Mouse (Mus musculus) CH12.LX (cell line): ENCODE results near the gene Wnt5b. TPM values are rescaled to one million over a fixed set of nuclear protein-coding genes. Genes with fewer than 3 reads are reported as not detected.

Source experiments
- DNase-seq: peaks from one replicate; pipeline ENCODE4 v3.0.0-alpha.2; 2013; ENCODE audit errors: extremely low read depth
- H3K27ac ChIP-seq: 2 replicates; pipeline ENCODE4 v1.5.1; 2012; ENCODE audit warnings: low read depth, mild to moderate bottlenecking, control low read depth, moderate library complexity; ENCODE audit not compliant: insufficient read depth
- H3K27me3 ChIP-seq: replicated peaks from 2 replicates; pipeline ENCODE3; 2012; ENCODE audit warnings: inconsistent platforms
- H3K36me3 ChIP-seq, 2 experiments: replicated peaks in 1 of 2; 2 replicates each; pipeline versions ENCODE3 to v1.6.1; 2012; ENCODE audit warnings: inconsistent platforms in 1 of 2, low read length in 1 of 2, mild to moderate bottlenecking in 1 of 2, mixed read lengths in 1 of 2, moderate library complexity in 1 of 2; ENCODE audit not compliant: control insufficient read depth in 1 of 2, insufficient read depth in 1 of 2
- H3K4me1 ChIP-seq, 2 experiments: 2 replicates each; pipeline ENCODE4 v1.6.1; 2012; ENCODE audit warnings: inconsistent platforms in 1 of 2, moderate library complexity in 1 of 2; ENCODE audit not compliant: insufficient read depth in 2 of 2, control insufficient read depth in 1 of 2
- H3K4me2 ChIP-seq: 2 replicates; pipeline ENCODE4 v1.6.1; 2012; ENCODE audit warnings: low read depth, mild to moderate bottlenecking, control low read depth; ENCODE audit not compliant: poor library complexity, insufficient read depth, severe bottlenecking
- H3K4me3 ChIP-seq, 3 experiments: fragments of 150-350 bp in 1 of 3; sonication (generic) in 1 of 3; replicated peaks in 1 of 3; 2 replicates each; pipeline versions ENCODE3 to v1.5.1; 2011 to 2012; ENCODE audit warnings: low read depth in 2 of 3, low read length in 2 of 3, mild to moderate bottlenecking in 2 of 3, moderate library complexity in 2 of 3, control low read depth in 1 of 3, improper control_type of control experiment in 1 of 3, inconsistent platforms in 1 of 3, mixed read lengths in 1 of 3; ENCODE audit not compliant: poor library complexity in 1 of 3
- H3K79me2 ChIP-seq: replicated peaks from 2 replicates; pipeline ENCODE4 v1.6.1; 2012; ENCODE audit warnings: mild to moderate bottlenecking, moderate library complexity; ENCODE audit not compliant: control insufficient read depth, poor library complexity, insufficient read depth, severe bottlenecking; ENCODE audit errors: extremely low read depth
- H3K9ac ChIP-seq: 2 replicates; pipeline ENCODE4 v1.6.1; 2012; ENCODE audit warnings: low read depth, mild to moderate bottlenecking, control low read depth, moderate library complexity; ENCODE audit not compliant: insufficient read depth
- H3K9me3 ChIP-seq: replicated peaks from 2 replicates; pipeline ENCODE3; 2012; ENCODE audit warnings: low read length, inconsistent platforms, mixed read lengths
- BHLHE40 ChIP-seq: IDR thresholded peaks from 2 replicates; pipeline ENCODE4 v1.6.1; 2011; ENCODE audit warnings: mild to moderate bottlenecking, low read depth, low read length, improper control_type of control experiment
- CHD1 ChIP-seq: IDR thresholded peaks from 2 replicates; pipeline ENCODE4 v1.6.1; 2012; ENCODE audit warnings: low read depth, low read length, improper control_type of control experiment, inconsistent platforms
- CHD2 ChIP-seq: IDR thresholded peaks from 2 replicates; pipeline ENCODE4 v1.6.1; 2011; ENCODE audit warnings: low read length, improper control_type of control experiment
- ELF1 ChIP-seq: IDR thresholded peaks from 2 replicates; pipeline ENCODE4 v1.6.1; 2014; ENCODE audit warnings: low read depth, mild to moderate bottlenecking, inconsistent platforms, low read length, improper control_type of control experiment
- HCFC1 ChIP-seq: IDR thresholded peaks from 2 replicates; pipeline ENCODE4 v1.6.1; 2012; ENCODE audit warnings: low read depth, mild to moderate bottlenecking, inconsistent platforms, low read length, improper control_type of control experiment
- JUND ChIP-seq: conservative IDR thresholded peaks from 2 replicates; pipeline ENCODE4 v1.6.1; 2011; ENCODE audit warnings: low read depth, low read length, improper control_type of control experiment
- MAX ChIP-seq: IDR thresholded peaks from 2 replicates; pipeline ENCODE4 v1.6.1; 2011; ENCODE audit warnings: low read length, improper control_type of control experiment
- MAZ ChIP-seq: IDR thresholded peaks from 2 replicates; pipeline ENCODE4 v1.6.1; 2012; ENCODE audit warnings: low read depth, mild to moderate bottlenecking, inconsistent platforms, low read length, improper control_type of control experiment, moderate library complexity
- MEF2A ChIP-seq: IDR thresholded peaks from 2 replicates; pipeline ENCODE4 v1.6.1; 2014; ENCODE audit warnings: low read depth, mild to moderate bottlenecking, inconsistent platforms, low read length, improper control_type of control experiment, borderline replicate concordance
- MXI1 ChIP-seq: IDR thresholded peaks from 2 replicates; pipeline ENCODE4 v1.6.1; 2011; ENCODE audit warnings: mild to moderate bottlenecking, low read depth, low read length, improper control_type of control experiment
- NELFE ChIP-seq: IDR thresholded peaks from 2 replicates; pipeline ENCODE4 v1.6.1; 2011; ENCODE audit warnings: low read depth, low read length, improper control_type of control experiment
- NRF1 ChIP-seq: IDR thresholded peaks from 2 replicates; pipeline ENCODE4 v1.6.1; 2014; ENCODE audit warnings: low read depth, mild to moderate bottlenecking, inconsistent platforms, low read length, improper control_type of control experiment, moderate library complexity
- PAX5 ChIP-seq: IDR thresholded peaks from 2 replicates; pipeline ENCODE4 v1.6.1; 2012; ENCODE audit warnings: low read length, inconsistent platforms, mixed read lengths
- POLR2A ChIP-seq: IDR thresholded peaks from 2 replicates; pipeline ENCODE4 v1.6.1; 2011; ENCODE audit warnings: low read depth, mild to moderate bottlenecking, improper control_type of control experiment, low read length
- POLR2AphosphoS2 ChIP-seq: IDR thresholded peaks from 2 replicates; pipeline ENCODE4 v1.6.1; 2011; ENCODE audit warnings: low read depth, low read length, improper control_type of control experiment
- RCOR1 ChIP-seq: conservative IDR thresholded peaks from 2 replicates; pipeline ENCODE4 v1.6.1; 2012; ENCODE audit warnings: low read depth, mild to moderate bottlenecking, inconsistent platforms, low read length, improper control_type of control experiment
- SIN3A ChIP-seq: IDR thresholded peaks from 2 replicates; pipeline ENCODE4 v1.6.1; 2012; ENCODE audit warnings: low read length, improper control_type of control experiment, inconsistent platforms
- SMC3 ChIP-seq: IDR thresholded peaks from 2 replicates; pipeline ENCODE4 v1.6.1; 2011; ENCODE audit warnings: low read depth, low read length, improper control_type of control experiment
- TCF12 ChIP-seq: IDR thresholded peaks from 2 replicates; pipeline ENCODE4 v1.6.1; 2014; ENCODE audit warnings: low read depth, mild to moderate bottlenecking, inconsistent platforms, low read length, improper control_type of control experiment
- UBTF ChIP-seq: IDR thresholded peaks from 2 replicates; pipeline ENCODE4 v1.6.1; 2012; ENCODE audit warnings: low read depth, mild to moderate bottlenecking, inconsistent platforms, low read length, improper control_type of control experiment, moderate library complexity
- USF1 ChIP-seq: IDR thresholded peaks from 2 replicates; pipeline ENCODE4 v1.6.1; 2014; ENCODE audit warnings: low read depth, mild to moderate bottlenecking, inconsistent platforms, low read length, improper control_type of control experiment
- ZC3H11A ChIP-seq: IDR thresholded peaks from 2 replicates; pipeline ENCODE4 v1.6.1; 2012; ENCODE audit warnings: low read depth, mild to moderate bottlenecking, inconsistent platforms, low read length, improper control_type of control experiment
- ZKSCAN1 ChIP-seq: IDR thresholded peaks from 2 replicates; pipeline ENCODE4 v1.6.1; 2012; ENCODE audit warnings: low read depth, inconsistent platforms, low read length, improper control_type of control experiment, borderline replicate concordance
- ZMIZ1 ChIP-seq: IDR thresholded peaks from 2 replicates; pipeline ENCODE4 v1.6.1; 2012; ENCODE audit warnings: low read depth, mild to moderate bottlenecking, inconsistent platforms, low read length, improper control_type of control experiment
- ZNF384 ChIP-seq: IDR thresholded peaks from 2 replicates; pipeline ENCODE4 v1.6.1; 2012; ENCODE audit warnings: low read depth, low read length, improper control_type of control experiment, inconsistent platforms
- dilution Hi-C: fragments of 300-500 bp; cut with MboI; formaldehyde crosslinking; loops from 2 replicates; pipeline ENCODE4 v1.14.3; 2020; ENCODE audit warnings: low sequenced_read_pairs; ENCODE audit not compliant: extremely low pct_unique_long_range_greater_than_20kb, extremely low pct_ligation_motif_present
- in situ Hi-C: fragments of 300-500 bp; cut with MboI; formaldehyde crosslinking; loops from 3 replicates; pipeline ENCODE4 v1.14.3; 2019; ENCODE audit warnings: low sequenced_read_pairs, low pct_ligation_motif_present, low pct_unique_long_range_greater_than_20kb, mixed read lengths
- polyA plus RNA-seq: library from polyadenylated mRNA; unstranded; fragments of >175 nt; gene quantifications from 2 replicates; pipeline ENCODE4 v1.2.1, GENCODE M21; 2012; ENCODE audit warnings: low read depth; ENCODE audit not compliant: insufficient read length
- total RNA-seq, 2 experiments: library from RNA; depleted of rRNA; stranded (reverse); fragments of 300-350 nt in 1 of 2; fragments of >200 nt in 1 of 2; gene quantifications; 2 replicates each; pipeline ENCODE4 v1.2.3; 2012 to 2014

The Wnt5b gene
- total and polyA plus RNA-seq, 3 experiments: 1.2 to 2.0 (median 1.5) TPM

DNA sequence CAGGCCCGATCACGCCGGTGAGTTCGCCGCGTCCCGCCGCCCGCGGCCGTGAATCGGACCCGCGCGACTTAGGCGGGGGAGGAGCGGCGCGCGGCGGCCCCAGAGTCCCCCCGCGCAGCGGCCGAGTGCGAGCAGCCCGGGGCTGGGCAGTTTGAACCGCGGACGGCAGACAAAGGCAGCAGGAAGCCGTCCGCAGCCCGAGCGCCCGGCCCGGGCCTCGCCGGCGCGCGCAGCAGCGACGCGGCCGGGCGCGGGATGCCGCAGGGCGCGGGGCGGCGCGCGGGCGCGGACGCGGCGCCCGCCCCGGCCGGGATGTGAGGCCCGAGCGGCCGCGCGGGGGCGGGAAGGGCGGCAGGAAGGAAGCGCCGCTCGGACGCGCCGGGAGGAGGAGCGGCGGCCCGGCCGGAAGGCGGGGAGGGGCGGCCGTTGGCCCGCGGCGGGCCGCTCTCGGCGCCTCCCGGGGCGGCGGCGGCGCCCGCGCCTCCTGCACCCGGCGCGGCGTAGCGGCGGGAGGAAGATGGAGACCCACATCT is 64.7 kb downstream of the Wnt5b start, which contains the start of gene Fbxl14:
TSS of gene Fbxl14 (plus strand) at position 326 of the 533 bp plus-strand sequence.
- DNase-seq: peak; percentile 33
- dilution Hi-C loops: no loop called here

DNA sequence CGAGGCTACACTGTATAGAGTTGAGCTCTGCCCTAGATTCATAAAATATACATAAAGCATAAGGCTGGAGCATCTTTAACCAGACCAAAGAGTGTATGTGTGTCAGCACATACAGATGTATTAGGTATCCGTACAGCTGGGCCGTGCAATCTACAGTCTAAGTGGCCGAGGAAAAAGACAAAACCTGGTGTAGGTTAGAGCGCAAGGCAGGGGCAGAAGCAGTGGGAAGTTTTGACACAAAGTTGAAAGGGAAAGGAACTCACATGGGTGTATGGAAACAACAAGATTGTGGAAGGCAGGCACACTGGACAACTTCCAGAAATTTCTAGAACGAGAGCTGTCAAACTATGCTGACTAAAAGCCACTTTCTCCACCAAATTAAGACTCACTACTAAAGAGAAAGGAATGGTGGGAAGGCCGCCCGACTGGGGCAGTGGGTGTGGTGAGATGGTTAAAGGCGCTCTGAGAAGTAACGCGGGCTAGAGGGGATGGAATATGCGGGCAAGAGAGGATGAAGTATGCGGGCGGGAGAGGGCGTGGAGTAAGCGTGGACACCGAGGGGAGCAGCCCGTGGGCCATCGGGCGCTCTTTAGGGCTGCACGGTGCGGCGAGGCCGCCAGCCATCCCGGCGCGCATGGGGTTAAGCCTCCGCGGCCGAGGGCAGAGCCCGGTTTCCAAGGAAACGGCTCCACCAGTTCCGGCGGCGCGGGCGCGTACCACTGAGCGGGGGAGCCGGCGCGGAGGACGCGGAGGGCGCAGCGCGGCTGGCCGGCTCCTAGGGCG is 65.4 kb downstream of the Wnt5b start:
- no peaks in the 10 kb centered on the region for H3K9me3 ChIP-seq
- peak overlapping the region; percentile 79 for H3K27ac ChIP-seq
- H3K36me3 ChIP-seq: peaks cover 4 to 19% of the 10 kb centered on the region in 2 experiments
- in situ Hi-C loops (loop anchor here (25.0 kb wide), 3 partner anchors 309 to 834 kb away; partner anchors contain the start of gene Rad52), dilution Hi-C loops (no loop called here)
- DNase-seq: peak; percentile 70
- peak overlapping the region; percentile 93 for H3K9ac ChIP-seq
- H3K4me2 ChIP-seq: peak overlapping the region; percentile 73
- peaks cover 26% of the 10 kb centered on the region for H3K79me2 ChIP-seq
- TF ChIP-seq BHLHE40 (no peak), CHD2 (no peak), TCF12 (peak; percentile 58; the same call in 1 of the 2 replicates), USF1 (no peak), HCFC1 (peak; percentile 64), POLR2A (peak; percentile 59), MXI1 (peak; percentile 74; the same call in 1 of the 2 replicates), MAX (peak; percentile 56; the same call in 1 of the 2 replicates), SIN3A (peak; percentile 86; the same call in 1 of the 2 replicates), PAX5 (no peak), ZMIZ1 (peak; percentile 74; the same call in 1 of the 2 replicates), MEF2A (peak; percentile 22; the same call in 1 of the 2 replicates), NELFE (peak; percentile 36; the same call in 1 of the 2 replicates), ZNF384 (no peak), ZKSCAN1 (no peak), JUND (no peak), SMC3 (no peak), NRF1 (peak; percentile 49; the same call in 1 of the 2 replicates), ELF1 (peak; percentile 58), ZC3H11A (no peak), MAZ (no peak), POLR2AphosphoS2 (no peak)
- H3K27me3 ChIP-seq: no peaks in the 10 kb centered on the region
- H3K4me1 ChIP-seq: peaks cover 4 to 17% of the 10 kb centered on the region in 2 experiments; a peak in 3 of 4 replicates
- H3K4me3 ChIP-seq: peak overlapping the region; percentile 73 to 85 (median 84)

More for the DNA sequence above, 64.7 kb downstream of the Wnt5b start, which contains the start of gene Fbxl14:
- peaks cover 4 to 18% of the 10 kb centered on the region in 2 experiments; a peak in 3 of 4 replicates for H3K4me1 ChIP-seq
- H3K9ac ChIP-seq: peak within 1 kb of the TSS; percentile 93
- peak within 1 kb of the TSS; percentile 83 to 85 (median 84) for H3K4me3 ChIP-seq
- TF ChIP-seq ELF1 (peak; percentile 40; the same call in 1 of the 2 replicates), NELFE (peak; percentile 8; the same call in 1 of the 2 replicates), UBTF (peak; percentile 83), RCOR1 (no peak), POLR2A (0 out of 2 replicates have a peak, but pooled peaks have one; percentile 22), TCF12 (peak; percentile 37; the same call in 1 of the 2 replicates), CHD1 (peak; percentile 51; the same call in 1 of the 2 replicates), HCFC1 (no peak)
- peaks cover 26% of the 10 kb centered on the region for H3K79me2 ChIP-seq
- H3K36me3 ChIP-seq: peaks cover 4 to 24% of the 10 kb centered on the region in 2 experiments
- peak within 1 kb of the TSS; percentile 73 for H3K4me2 ChIP-seq
- no peaks in the 10 kb centered on the region for H3K27me3 ChIP-seq
- peak within 1 kb of the TSS; percentile 79 for H3K27ac ChIP-seq
- in situ Hi-C loops: loop anchor here (25.0 kb wide), 3 partner anchors 308 to 833 kb away; partner anchors contain the start of gene Rad52
- no peaks in the 10 kb centered on the region for H3K9me3 ChIP-seq
